Mouse (Mus musculus) limb, embryonic 13.5 days (tissue): ENCODE data around the gene Card19. TPM values are rescaled to one million over a fixed set of nuclear protein-coding genes. Genes with fewer than 3 reads are reported as not detected.

ENCODE experiments used
- ATAC-seq: fragments of 200-750 bp; cut with Nextera tagmentation; 2 replicates; pipeline ENCODE4 v1.8.0; 2017; ENCODE audit warnings: low read depth, moderate number of reproducible peaks, moderate TSS enrichment; ENCODE audit not compliant: low FRiP score
- H3K27ac ChIP-seq: fragments of 300-500 bp; sonication (generic); 2 replicates; pipeline ENCODE4 v1.5.1; 2015; ENCODE audit warnings: inconsistent platforms, mild to moderate bottlenecking, moderate library complexity
- H3K27me3 ChIP-seq: fragments of 300-500 bp; sonication (generic); 2 replicates; pipeline ENCODE4 v1.6.1; 2015; ENCODE audit warnings: mild to moderate bottlenecking, inconsistent platforms
- H3K36me3 ChIP-seq: fragments of 300-500 bp; sonication (generic); 2 replicates; pipeline ENCODE4 v1.6.1; 2015; ENCODE audit warnings: inconsistent platforms, mild to moderate bottlenecking, moderate library complexity
- H3K4me1 ChIP-seq: fragments of 300-500 bp; sonication (generic); 2 replicates; pipeline ENCODE4 v1.6.1; 2015; ENCODE audit warnings: inconsistent platforms
- H3K4me2 ChIP-seq: fragments of 300-500 bp; sonication (generic); replicated peaks from 2 replicates; pipeline ENCODE4 v1.6.1; 2015; ENCODE audit warnings: inconsistent platforms, mild to moderate bottlenecking, moderate library complexity
- H3K4me3 ChIP-seq: fragments of 300-500 bp; sonication (generic); 2 replicates; pipeline ENCODE4 v1.5.1; 2015; ENCODE audit warnings: moderate library complexity, mild to moderate bottlenecking, inconsistent platforms
- H3K9ac ChIP-seq: fragments of 300-500 bp; sonication (generic); 2 replicates; pipeline ENCODE4 v1.6.1; 2015; ENCODE audit warnings: mild to moderate bottlenecking, inconsistent platforms
- H3K9me3 ChIP-seq: fragments of 300-500 bp; sonication (generic); 2 replicates; pipeline ENCODE4 v1.6.1; 2016; ENCODE audit warnings: inconsistent platforms
- WGBS: fragments of 180-500 bp; shearing (Covaris S2); methylation state at CpG from one replicate; pipeline ENCODE4 v1.1.7; 2015; 5-methylcytosine and 5-hydroxymethylcytosine counted together
- polyA plus RNA-seq: library from polyadenylated mRNA; unstranded; fragments of >200 nt; fragmentation: Nextera tagmentation; extraction: Ambion mirVana; gene quantifications from 2 replicates; pipeline ENCODE4 v1.2.1, GENCODE M21; 2015

Gene Card19
- polyA plus RNA-seq, 1 experiment from 2014 or later = 58.0 TPM

GRCm38 (mm10) chr13:49190876-49191672 is 24.8 kb downstream of the Card19 start:
- H3K4me3 ChIP-seq = no peak overlapping the region
- no peaks in the 10 kb centered on the region for H3K27me3 ChIP-seq
- peaks cover 14% of the 10 kb centered on the region for H3K36me3 ChIP-seq
- H3K9me3 ChIP-seq = no peaks in the 10 kb centered on the region
- peaks cover 52% of the 10 kb centered on the region for H3K4me1 ChIP-seq
- ATAC-seq = no peak
- H3K4me2 ChIP-seq = no peak overlapping the region
- H3K9ac ChIP-seq = peak overlapping the region; percentile 31; the same call in 1 of the 2 replicates
- H3K27ac ChIP-seq = no peak overlapping the region
- 80% methylated on average over 7 of the region's 7 CpGs for WGBS

- Histone ChIP-seq H3K27me3 (no peaks in the 10 kb centered on the region), H3K27ac (no peak overlapping the region), H3K9me3 (no peaks in the 10 kb centered on the region), H3K4me2 (no peak overlapping the region; the same call in 1 of the 2 replicates), H3K9ac (peak overlapping the region; percentile 31; the same call in 1 of the 2 replicates), H3K4me1 (peaks cover 52% of the 10 kb centered on the region), H3K4me3 (no peak overlapping the region), H3K36me3 (peaks cover 5% of the 10 kb centered on the region)
- no peak for ATAC-seq
- 71% methylated on average over 12 of the region's 12 CpGs for WGBS
Measured at GRCm38 (mm10) chr13:49189970-49190870, 25.6 kb downstream of the Card19 start.

- ATAC-seq = no peak
- Histone ChIP-seq H3K4me1 (peaks cover 52% of the 10 kb centered on the region), H3K4me2 (peak overlapping the region; percentile 99), H3K27ac (no peak overlapping the region), H3K4me3 (no peak overlapping the region), H3K9me3 (no peaks in the 10 kb centered on the region), H3K9ac (no peak overlapping the region), H3K36me3 (no peaks in the 10 kb centered on the region), H3K27me3 (no peaks in the 10 kb centered on the region)
- WGBS = 40% methylated on average over 2 of the region's 2 CpGs
Measured at GRCm38 (mm10) chr13:49188966-49189360, 26.9 kb downstream of the Card19 start.

- H3K4me1 ChIP-seq = peaks cover 57% of the 10 kb centered on the region
- peak overlapping the region; percentile 99 for H3K4me2 ChIP-seq
- WGBS = 16% methylated on average over 15 of the region's 15 CpGs
- peak; percentile 18; the same call in 1 of the 2 replicates for ATAC-seq
- peak overlapping the region; percentile 80 for H3K9ac ChIP-seq
- H3K36me3 ChIP-seq = no peaks in the 10 kb centered on the region
- H3K27ac ChIP-seq = no peak overlapping the region
- H3K9me3 ChIP-seq = no peaks in the 10 kb centered on the region
- no peaks in the 10 kb centered on the region for H3K27me3 ChIP-seq
- peak overlapping the region; percentile 75 for H3K4me3 ChIP-seq
Measured at GRCm38 (mm10) chr13:49188219-49188965, 27.4 kb downstream of the Card19 start.

GRCm38 (mm10) chr13:49187288-49188218 is 28.3 kb downstream of the Card19 start, which contains the start of gene Ninj1:
Gene Ninj1 (plus strand): TSS chr13:49187485.
- no peaks in the 10 kb centered on the region for H3K27me3 ChIP-seq
- H3K9ac ChIP-seq = peak within 1 kb of the TSS; percentile 80
- peaks cover 60% of the 10 kb centered on the region for H3K4me1 ChIP-seq
- H3K36me3 ChIP-seq = no peaks in the 10 kb centered on the region
- peak within 1 kb of the TSS; percentile 99 for H3K4me2 ChIP-seq
- peak within 1 kb of the TSS; percentile 55 for H3K27ac ChIP-seq
- WGBS = under 1% methylated on average over 78 of the region's 87 CpGs
- H3K9me3 ChIP-seq = no peaks in the 10 kb centered on the region
- H3K4me3 ChIP-seq = peak within 1 kb of the TSS; percentile 75
- ATAC-seq = peak; percentile 93

- H3K36me3 ChIP-seq = no peaks in the 10 kb centered on the region
- peaks cover 53% of the 10 kb centered on the region for H3K4me1 ChIP-seq
- H3K27me3 ChIP-seq = no peaks in the 10 kb centered on the region
- peak overlapping the region; percentile 99 for H3K4me2 ChIP-seq
- ATAC-seq = peak; percentile 9
- H3K27ac ChIP-seq = peak overlapping the region; percentile 55
- no peaks in the 10 kb centered on the region for H3K9me3 ChIP-seq
- 17% methylated on average over 11 of the region's 11 CpGs for WGBS
- H3K4me3 ChIP-seq = peak overlapping the region; percentile 75
- H3K9ac ChIP-seq = peak overlapping the region; percentile 66
Measured at GRCm38 (mm10) chr13:49186798-49187287, 29.0 kb downstream of the Card19 start.

GRCm38 (mm10) chr13:49183646-49184045 is 32.2 kb downstream of the Card19 start:
- no peaks in the 10 kb centered on the region for H3K27me3 ChIP-seq
- H3K4me2 ChIP-seq = no peak overlapping the region
- H3K36me3 ChIP-seq = no peaks in the 10 kb centered on the region
- WGBS = 30% methylated on average over 5 of the region's 5 CpGs
- ATAC-seq = no peak
- no peak overlapping the region for H3K27ac ChIP-seq
- H3K9ac ChIP-seq = no peak overlapping the region
- H3K4me1 ChIP-seq = peaks cover 37% of the 10 kb centered on the region
- no peak overlapping the region for H3K4me3 ChIP-seq
- H3K9me3 ChIP-seq = no peaks in the 10 kb centered on the region

- Histone ChIP-seq H3K27ac (no peak overlapping the region), H3K4me3 (no peak overlapping the region), H3K4me2 (no peak overlapping the region), H3K27me3 (no peaks in the 10 kb centered on the region), H3K9ac (no peak overlapping the region), H3K36me3 (no peaks in the 10 kb centered on the region), H3K4me1 (peaks cover 34% of the 10 kb centered on the region), H3K9me3 (no peaks in the 10 kb centered on the region)
- no peak for ATAC-seq
- WGBS = 57% methylated on average over 5 of the region's 5 CpGs
Measured at GRCm38 (mm10) chr13:49183161-49183560, 32.7 kb downstream of the Card19 start.

GRCm38 (mm10) chr13:49181411-49181984 is 34.3 kb downstream of the Card19 start:
- H3K9ac ChIP-seq = no peak overlapping the region
- H3K36me3 ChIP-seq = no peaks in the 10 kb centered on the region
- H3K4me3 ChIP-seq = no peak overlapping the region
- no peaks in the 10 kb centered on the region for H3K27me3 ChIP-seq
- H3K9me3 ChIP-seq = no peaks in the 10 kb centered on the region
- peaks cover 23% of the 10 kb centered on the region for H3K4me1 ChIP-seq
- 88% methylated on average over 3 of the region's 3 CpGs for WGBS
- no peak overlapping the region for H3K4me2 ChIP-seq
- H3K27ac ChIP-seq = no peak overlapping the region
- ATAC-seq = no peak

GRCm38 (mm10) chr13:49180691-49181090 is 35.1 kb downstream of the Card19 start:
- 55% methylated on average over 1 of the region's 1 CpGs for WGBS
- Histone ChIP-seq H3K27me3 (no peaks in the 10 kb centered on the region), H3K4me3 (no peak overlapping the region), H3K36me3 (no peaks in the 10 kb centered on the region), H3K9ac (no peak overlapping the region), H3K4me2 (no peak overlapping the region), H3K27ac (no peak overlapping the region), H3K4me1 (peaks cover 21% of the 10 kb centered on the region), H3K9me3 (no peaks in the 10 kb centered on the region)
- no peak for ATAC-seq
